ENCODE assay signal across 8 mouse cellular contexts in the genomic region with DNA sequence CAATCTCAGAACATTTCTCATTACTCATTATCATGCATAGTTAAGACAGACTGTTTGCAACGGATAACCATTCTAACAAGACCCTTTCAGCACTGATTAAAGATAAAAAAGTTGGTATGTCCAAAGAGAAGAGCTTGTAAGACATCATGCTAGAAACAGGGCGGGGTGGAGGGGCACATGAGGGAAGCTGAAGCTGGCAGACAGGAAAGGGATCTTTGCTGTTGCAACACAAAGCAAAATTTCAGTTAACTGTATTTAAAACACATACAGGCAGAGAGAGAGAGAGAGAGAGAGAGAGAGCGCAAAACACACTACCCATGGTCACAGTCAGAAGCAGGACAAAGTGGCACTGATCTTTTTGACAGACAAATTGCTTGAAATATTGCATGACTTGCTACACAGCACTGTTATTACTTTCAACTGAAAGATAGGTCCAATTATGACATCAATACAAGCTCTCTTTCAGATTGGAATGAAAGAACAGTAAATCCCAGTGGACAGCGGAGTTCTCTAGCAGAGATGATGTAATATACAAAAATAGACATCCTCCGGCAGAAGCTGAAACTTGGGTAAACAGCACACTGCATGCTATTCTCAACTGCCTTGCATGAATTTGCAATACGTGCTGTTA.
A peak's percentile ranks its signal among the peaks of the same experiment; 100 is the strongest.
DNase-seq lines count a peak whose midpoint lies in the region; ATAC-seq and TF ChIP-seq lines count a peak whose summit lies in the region.

No protein-coding gene starts in this region.

- peaks cover 17% of the 10 kb centered on the region for H3K4me1 ChIP-seq in cerebellum, adult 2 months (ENCODE audit: control insufficient read depth, insufficient read depth, low read length)
- peaks cover 29% of the 10 kb centered on the region for H3K4me1 ChIP-seq in intestine, embryonic 14.5 days (replicated peaks; ENCODE audit: control insufficient read depth, insufficient read depth, low read length)
- peaks cover 18% of the 10 kb centered on the region for H3K4me1 ChIP-seq in midbrain, embryonic 16.5 days (ENCODE audit: control insufficient read depth, insufficient read depth, low read length)

- ATAC-seq in intestine, embryonic 14.5 days (replicated peaks; ENCODE audit: low FRiP score, low TSS enrichment, low read depth), result peak; percentile 59; the same call in 1 of the 2 replicates
- peak; percentile 90 for ATAC-seq in midbrain, embryonic 16.5 days

- H3K4me3 ChIP-seq in cerebellum, adult 2 months (replicated peaks; ENCODE audit: insufficient read depth, low read depth, low read length), result peak overlapping the region; percentile 49
- H3K4me3 ChIP-seq in intestine, embryonic 14.5 days (ENCODE audit: low read depth, low read length), result no peak overlapping the region; the same call in 1 of the 2 replicates
- peak overlapping the region; percentile 17 for H3K4me3 ChIP-seq in midbrain, embryonic 16.5 days (ENCODE audit: low read depth, low read length)

- H3K27ac ChIP-seq in cerebellum, adult 2 months (ENCODE audit: insufficient read depth, low read length), result peak overlapping the region; percentile 99
- H3K27ac ChIP-seq in intestine, embryonic 14.5 days (ENCODE audit: low read depth), result peak overlapping the region; percentile 75
- H3K27ac ChIP-seq in midbrain, embryonic 16.5 days (ENCODE audit: low read length), result peak overlapping the region; percentile 84

- H3K4me2 ChIP-seq in intestine, embryonic 14.5 days (ENCODE audit: low read length), result peak overlapping the region; percentile 32
- H3K4me2 ChIP-seq in midbrain, embryonic 16.5 days (ENCODE audit: low read length), result peak overlapping the region; percentile 48

- WGBS in cerebellum, adult 2 months, result 15% methylated on average over 6 of the region's 6 CpGs
- WGBS in intestine, embryonic 14.5 days, result 33% methylated on average over 6 of the region's 6 CpGs
- 32% methylated on average over 6 of the region's 6 CpGs for WGBS in midbrain, embryonic 16.5 days

- peak; percentile 29; the same call in 1 of the 2 replicates for TF ChIP-seq POLR2A in cerebellum, adult 2 months (IDR thresholded peaks at IDR 0.05; ENCODE audit: borderline replicate concordance, insufficient read depth, low read length)

- no peaks in the 10 kb centered on the region for H3K27me3 ChIP-seq in cerebellum, adult 2 months (ENCODE audit: control insufficient read depth, insufficient read depth, low read length)
- H3K27me3 ChIP-seq in intestine, embryonic 14.5 days (replicated peaks; ENCODE audit: control insufficient read depth, insufficient read depth, low read length), result no peaks in the 10 kb centered on the region
- H3K27me3 ChIP-seq in midbrain, embryonic 16.5 days (ENCODE audit: control insufficient read depth, insufficient read depth, low read depth, low read length), result no peaks in the 10 kb centered on the region

- no peaks in the 10 kb centered on the region for H3K9me3 ChIP-seq in intestine, embryonic 14.5 days (ENCODE audit: control insufficient read depth, low read length)
- no peaks in the 10 kb centered on the region for H3K9me3 ChIP-seq in midbrain, embryonic 16.5 days (replicated peaks; ENCODE audit: control insufficient read depth, low read length, poor library complexity, severe bottlenecking)

- H3K9ac ChIP-seq in intestine, embryonic 14.5 days (ENCODE audit: low read length), result no peak overlapping the region
- H3K9ac ChIP-seq in midbrain, embryonic 16.5 days (ENCODE audit: low read depth, low read length), result peak overlapping the region; percentile 63

- no peak for TF ChIP-seq CTCF in cerebellum, adult 2 months (IDR thresholded peaks at IDR 0.05; ENCODE audit: borderline replicate concordance, insufficient read depth, low read depth, low read length)

- no peaks in the 10 kb centered on the region for H3K36me3 ChIP-seq in intestine, embryonic 14.5 days (ENCODE audit: control insufficient read depth, insufficient read depth, low read length)
- no peaks in the 10 kb centered on the region for H3K36me3 ChIP-seq in midbrain, embryonic 16.5 days (ENCODE audit: control insufficient read depth, insufficient read depth, low read length)

- DNase-seq in cerebellum, adult 2 months, result peak; percentile 45 to 79
- no peak for DNase-seq in cerebellum, adult 11-12 months
- DNase-seq in thymus, postnatal 14 days, result peak; percentile 21
- no peak for DNase-seq in thymus, postnatal 0 days (ENCODE audit: low spot score)
- peak; percentile 51 for DNase-seq in intestine, embryonic 14.5 days (ENCODE audit: low spot score)
- no peak for DNase-seq in yolk sac, embryonic 10.5 days (ENCODE audit: low spot score)
- no peak for DNase-seq in B cell, adult 2 months

Comparison
In these comparisons a context has a peak if more than half of its experiments do, and no peak if none do; other contexts are left out.
1. DNase-seq: peak in cerebellum, adult 2 months (2 of 2), thymus, postnatal 14 days (single experiment) and intestine, embryonic 14.5 days (single experiment); none in cerebellum, adult 11-12 months (single experiment), thymus, postnatal 0 days (single experiment), yolk sac, embryonic 10.5 days (single experiment) and B cell, adult 2 months (0 of 2).
2. Peak in every context shown above with its lines, with median percentiles within 50 percentile points of each other: H3K27ac ChIP-seq.